Mouse (Mus musculus): Measurements from ENCODE around the gene Chmp3. TPM values are rescaled to one million over a fixed set of nuclear protein-coding genes. Genes with fewer than 3 reads are reported as not detected.
A peak's percentile ranks its signal among the peaks of the same experiment; 100 is the strongest.

Gene Chmp3
- total RNA-seq, 2 experiments from 2014 or later = 52.0 to 56.6 TPM

- DNase-seq = no peak
Measured at GRCm38 (mm10) chr6:71608994-71609393, 65.4 kb downstream of the Chmp3 start.

GRCm38 (mm10) chr6:71609968-71610367 is 66.4 kb downstream of the Chmp3 start:
- DNase-seq = no peak

GRCm38 (mm10) chr6:71613225-71613624 is 69.6 kb downstream of the Chmp3 start:
- no peak for DNase-seq

GRCm38 (mm10) chr6:71616959-71617358 is 73.4 kb downstream of the Chmp3 start:
- DNase-seq = peak; percentile 13 to 27

GRCm38 (mm10) chr6:71621551-71621950 is 78.0 kb downstream of the Chmp3 start:
- DNase-seq = peak; percentile 40 to 43

GRCm38 (mm10) chr6:71621981-71622380 is 78.4 kb downstream of the Chmp3 start:
- peak; percentile 65 to 74 for DNase-seq

- DNase-seq = no peak
Measured at GRCm38 (mm10) chr6:71624723-71625122, 81.1 kb downstream of the Chmp3 start.

GRCm38 (mm10) chr6:71625984-71626383 is 82.4 kb downstream of the Chmp3 start:
- DNase-seq = no peak

- DNase-seq = no peak
Measured at GRCm38 (mm10) chr6:71627325-71627724, 83.7 kb downstream of the Chmp3 start.

- DNase-seq = no peak
Measured at GRCm38 (mm10) chr6:71631196-71631595, 87.6 kb downstream of the Chmp3 start.

- peak; percentile 74 to 77 for DNase-seq
Measured at GRCm38 (mm10) chr6:71631706-71632461, 88.3 kb downstream of the Chmp3 start.

Other genes starting within 250 kb of the Chmp3 start
- 100 to 1,000 TPM; 337 to 360 TPM for gene Smyd1, start 221.6 kb upstream of the Chmp3 start, total RNA-seq (2021)
- gene Cd8b1, start 221.0 kb upstream of the Chmp3 start, total RNA-seq (2021) = 1 to 10 TPM in 1 of 2 experiments, not detected in 1; 1.8 TPM
- 1 to 10 TPM in 1 of 2 experiments, under 1 TPM in 1; 0.20 to 2.6 TPM for gene Cd8a, start 170.4 kb upstream of the Chmp3 start, total RNA-seq (2021)
- gene Rmnd5a, start 103.2 kb upstream of the Chmp3 start, total RNA-seq (2021) = 10 to 100 TPM; 66.8 to 74.7 TPM
- gene Rnf103, start 49.9 kb upstream of the Chmp3 start, total RNA-seq (2021) = 10 to 100 TPM; 24.5 to 25.0 TPM
- 10 to 100 TPM; 17.4 to 21.0 TPM for gene Kdm3a, start 89.2 kb downstream of the Chmp3 start, total RNA-seq (2021)
- gene Reep1, start 163.8 kb downstream of the Chmp3 start, total RNA-seq (2021) = 10 to 100 TPM; 19.0 to 20.2 TPM